16 mouse cellular contexts compared by ENCODE assay signal in genomic region chr1:62719770-62720169, GRCm38 (mm10). TPM values are rescaled to one million over a fixed set of nuclear protein-coding genes. Genes with fewer than 3 reads are reported as not detected.
DNase-seq lines count a peak whose midpoint lies in the region; ATAC-seq and TF ChIP-seq lines count a peak whose summit lies in the region.
"Had no signal": no experiment of that assay in that cellular context is flagged by ENCODE, and none has a peak within 500 bp of the region (broad histone marks: within the 10 kb centered on the region; RNA-seq: fewer than 3 reads in every experiment).

No protein-coding gene starts in this region.

- H3K36me3 ChIP-seq in hindbrain, embryonic 13.5 days = peaks cover 20% of the 10 kb centered on the region
- no peaks in the 10 kb centered on the region for H3K36me3 ChIP-seq in hindbrain, embryonic 16.5 days (ENCODE audit: control insufficient read depth, insufficient read depth, low read length)
- H3K36me3 ChIP-seq in stomach, embryonic 16.5 days (ENCODE audit: control insufficient read depth, insufficient read depth, low read length) = no peaks in the 10 kb centered on the region
- 0 out of 2 replicates have a peak, but pooled peaks cover 2% of the 10 kb centered on the region for H3K36me3 ChIP-seq in stomach, postnatal 0 days (ENCODE audit: control insufficient read depth, insufficient read depth, low read length)
- H3K36me3 ChIP-seq: liver, embryonic 15.5 days had no signal

- H3K4me3 ChIP-seq in hindbrain, embryonic 13.5 days = no peak overlapping the region
- H3K4me3 ChIP-seq in hindbrain, embryonic 16.5 days (ENCODE audit: low read length) = no peak overlapping the region
- H3K4me3 ChIP-seq in stomach, embryonic 16.5 days (replicated peaks; ENCODE audit: low read length) = no peak overlapping the region
- no peak overlapping the region for H3K4me3 ChIP-seq in stomach, postnatal 0 days (ENCODE audit: low read depth, low read length)
- H3K4me3 ChIP-seq in embryonic fibroblast, embryonic 13.5 days (ENCODE audit: insufficient read depth, low read length) = no peak overlapping the region
- H3K4me3 ChIP-seq in left cerebral cortex, adult 2 months = no peak overlapping the region
- H3K4me3 ChIP-seq: limb, embryonic 13.5 days; liver, embryonic 15.5 days had no signal

- no peak for DNase-seq in stomach, postnatal 0 days (ENCODE audit: low spot score)
- no peak for DNase-seq in left cerebral cortex, adult 2 months (ENCODE audit: extremely low spot score in 1 of 2, low spot score in 2 of 2)
- no peak for DNase-seq in left cerebral cortex, postnatal 25 days (ENCODE audit: low spot score in 2 of 2)
- DNase-seq: adrenal gland, postnatal 25 days; cerebellum, adult 9-11 months; kidney, adult 9 months; lung, postnatal 10 days had no signal

- H3K4me1 ChIP-seq in hindbrain, embryonic 13.5 days (replicated peaks) = peaks cover 50% of the 10 kb centered on the region
- peaks cover 11% of the 10 kb centered on the region for H3K4me1 ChIP-seq in hindbrain, embryonic 16.5 days (ENCODE audit: control insufficient read depth, insufficient read depth, low read depth, low read length)
- H3K4me1 ChIP-seq in stomach, embryonic 16.5 days (ENCODE audit: control insufficient read depth, insufficient read depth, low read length) = peaks cover 7% of the 10 kb centered on the region
- H3K4me1 ChIP-seq in stomach, postnatal 0 days (replicated peaks; ENCODE audit: control insufficient read depth, insufficient read depth) = no peaks in the 10 kb centered on the region
- H3K4me1 ChIP-seq in embryonic fibroblast, embryonic 13.5 days (ENCODE audit: control insufficient read depth, insufficient read depth, low read length) = peaks cover 28% of the 10 kb centered on the region

- TF ChIP-seq POLR2A in embryonic fibroblast, embryonic 13.5 days (IDR thresholded peaks at IDR 0.05; ENCODE audit: low read depth, low read length) = no peak

- H3K27me3 ChIP-seq in hindbrain, embryonic 13.5 days = 0 out of 2 replicates have a peak, but pooled peaks cover 3% of the 10 kb centered on the region
- no peaks in the 10 kb centered on the region for H3K27me3 ChIP-seq in hindbrain, embryonic 16.5 days (replicated peaks; ENCODE audit: control insufficient read depth, insufficient read depth, low read length)
- H3K27me3 ChIP-seq in stomach, embryonic 16.5 days (ENCODE audit: control insufficient read depth, insufficient read depth, low read length) = no peaks in the 10 kb centered on the region
- no peaks in the 10 kb centered on the region for H3K27me3 ChIP-seq in stomach, postnatal 0 days (ENCODE audit: control insufficient read depth, insufficient read depth, low read length)
- H3K27me3 ChIP-seq: limb, embryonic 13.5 days; liver, embryonic 15.5 days had no signal

- intact Hi-C loops in left cerebral cortex, adult 2 months (cut with DNase I) = loop anchor here (5.0 kb wide), 2 partner anchors 208 to 248 kb away; no protein-coding TSS in a partner anchor
- intact Hi-C loops in left cerebral cortex, postnatal 25 days (cut with DNase I) = no loop called here

- 84% methylated on average over 6 of the region's 6 CpGs for WGBS in hindbrain, embryonic 13.5 days
- WGBS in hindbrain, embryonic 16.5 days = 84% methylated on average over 6 of the region's 6 CpGs
- WGBS in stomach, embryonic 16.5 days = 79% methylated on average over 6 of the region's 6 CpGs
- 75% methylated on average over 6 of the region's 6 CpGs for WGBS in stomach, postnatal 0 days

- H3K4me2 ChIP-seq in hindbrain, embryonic 13.5 days = no peak overlapping the region
- no peak overlapping the region for H3K4me2 ChIP-seq in hindbrain, embryonic 16.5 days (ENCODE audit: low read length)
- no peak overlapping the region for H3K4me2 ChIP-seq in stomach, embryonic 16.5 days (ENCODE audit: low read depth, low read length)
- no peak overlapping the region for H3K4me2 ChIP-seq in stomach, postnatal 0 days (replicated peaks; ENCODE audit: low read depth)
- H3K4me2 ChIP-seq: hindbrain, embryonic 14.5 days; limb, embryonic 13.5 days; liver, embryonic 15.5 days had no signal

- no peak for TF ChIP-seq EP300 in stomach, postnatal 0 days (optimal IDR thresholded peaks at IDR 0.05)

- no peak overlapping the region for H3K9ac ChIP-seq in hindbrain, embryonic 13.5 days
- no peak overlapping the region for H3K9ac ChIP-seq in hindbrain, embryonic 16.5 days (ENCODE audit: low read depth, low read length)
- H3K9ac ChIP-seq in stomach, embryonic 16.5 days (ENCODE audit: low read length) = no peak overlapping the region
- no peak overlapping the region for H3K9ac ChIP-seq in stomach, postnatal 0 days (ENCODE audit: low read length)
- H3K9ac ChIP-seq: hindbrain, embryonic 14.5 days; limb, embryonic 13.5 days; liver, embryonic 15.5 days had no signal

- 0 out of 2 replicates have a peak overlapping the region, but pooled peaks have one; percentile 19 for H3K27ac ChIP-seq in hindbrain, embryonic 13.5 days
- no peak overlapping the region for H3K27ac ChIP-seq in hindbrain, embryonic 16.5 days (ENCODE audit: low read depth, low read length)
- 0 out of 2 replicates have a peak overlapping the region, but pooled peaks have one; percentile 10 for H3K27ac ChIP-seq in stomach, embryonic 16.5 days (ENCODE audit: low read length)
- H3K27ac ChIP-seq in stomach, postnatal 0 days (replicated peaks) = no peak overlapping the region; the same call in 1 of the 2 replicates
- peak overlapping the region; percentile 36 for H3K27ac ChIP-seq in embryonic fibroblast, embryonic 13.5 days (ENCODE audit: insufficient read depth, low read length)
- no peak overlapping the region for H3K27ac ChIP-seq in left cerebral cortex, adult 2 months
- H3K27ac ChIP-seq: hindbrain, embryonic 14.5 days; limb, embryonic 13.5 days; liver, embryonic 15.5 days had no signal

- no peak for TF ChIP-seq CTCF in stomach, postnatal 0 days (IDR thresholded peaks at IDR 0.05; ENCODE audit: low read depth)
- no peak for TF ChIP-seq CTCF in embryonic fibroblast, embryonic 13.5 days (IDR thresholded peaks at IDR 0.05; ENCODE audit: borderline replicate concordance, insufficient read depth, low read length)
- TF ChIP-seq CTCF in left cerebral cortex, adult 2 months (IDR thresholded peaks at IDR 0.05) = no peak

- ATAC-seq in hindbrain, embryonic 13.5 days (ENCODE audit: low FRiP score) = no peak
- ATAC-seq in hindbrain, embryonic 16.5 days = no peak
- no peak for ATAC-seq in stomach, embryonic 16.5 days (ENCODE audit: insufficient read depth, low FRiP score)
- no peak for ATAC-seq in stomach, postnatal 0 days (ENCODE audit: low FRiP score, low TSS enrichment)
- ATAC-seq: forebrain, embryonic 14.5 days; midbrain, embryonic 16.5 days had no signal

- no peaks in the 10 kb centered on the region for H3K9me3 ChIP-seq in hindbrain, embryonic 13.5 days
- H3K9me3 ChIP-seq in hindbrain, embryonic 16.5 days (ENCODE audit: control insufficient read depth, low read length) = no peaks in the 10 kb centered on the region
- H3K9me3 ChIP-seq in stomach, embryonic 16.5 days (replicated peaks; ENCODE audit: control insufficient read depth, low read length) = no peaks in the 10 kb centered on the region
- H3K9me3 ChIP-seq in stomach, postnatal 0 days (ENCODE audit: control insufficient read depth, low read length) = no peaks in the 10 kb centered on the region
- H3K9me3 ChIP-seq: limb, embryonic 13.5 days; liver, embryonic 15.5 days had no signal

RNA-seq across cellular contexts. Expression of gene Nrp2, which starts 16.7 kb away (rescaled TPM):
- 34.8 and 35.7 TPM in 2 replicates for polyA plus RNA-seq in hindbrain, embryonic 13.5 days (2015; fragmentation: Nextera tagmentation; extraction: Ambion mirVana)
- 22.7 and 31.5 TPM in 2 replicates for polyA plus RNA-seq in hindbrain, embryonic 16.5 days (2015; fragmentation: Nextera tagmentation; extraction: Ambion mirVana)
- 26.7 and 29.9 TPM in 2 replicates for polyA plus RNA-seq in stomach, embryonic 16.5 days (2015; fragmentation: Nextera tagmentation; extraction: Ambion mirVana)
- 10.2 TPM in 2 replicates for polyA plus RNA-seq in stomach, postnatal 0 days (2015; fragmentation: Nextera tagmentation; extraction: Ambion mirVana)
- polyA plus RNA-seq in embryonic fibroblast, embryonic 13.5 days (2011; ENCODE audit: insufficient read length, low read depth, missing spikeins) = 37.2 and 74.9 TPM in 2 replicates
- 10 to 100 TPM; 32.8 to 34.7 TPM for total RNA-seq in left cerebral cortex, adult 2 months (2021)
- 10 to 100 TPM; 26.1 to 36.8 TPM for total RNA-seq in left cerebral cortex, postnatal 25 days (2021)

Comparison
In these comparisons a context has a peak if more than half of its experiments do, and no peak if none do; other contexts are left out.
1. H3K27ac ChIP-seq: peak in hindbrain, embryonic 13.5 days (single experiment), stomach, embryonic 16.5 days (single experiment) and embryonic fibroblast, embryonic 13.5 days (single experiment); none in hindbrain, embryonic 16.5 days (single experiment), stomach, postnatal 0 days (single experiment) and left cerebral cortex, adult 2 months (single experiment).